Mouse (Mus musculus) right cerebral cortex, postnatal 10 days (tissue): Measurements from ENCODE around the gene Bcl11b.

Experiments used
- DNase-seq, 2 experiments: peaks; one replicate each; pipeline ENCODE4 v3.0.0; 2021; ENCODE audit warnings: low spot score in 2 of 2

Gene Bcl11b

GRCm38 (mm10) chr12:107890326-107890725 lies 113.1 kb downstream of the Bcl11b start:
- DNase-seq = peak in 1 of 2 experiments; percentile 9

GRCm38 (mm10) chr12:107889841-107890240 lies 113.6 kb downstream of the Bcl11b start:
- DNase-seq = peak in 1 of 2 experiments; percentile 16

GRCm38 (mm10) chr12:107888646-107889045 lies 114.8 kb downstream of the Bcl11b start:
- peak in 1 of 2 experiments; percentile 24 for DNase-seq

- DNase-seq = peak in 1 of 2 experiments; percentile 13
These were observed 115.4 kb downstream of the Bcl11b start for GRCm38 (mm10) chr12:107888049-107888448.

- DNase-seq = peak in 1 of 2 experiments; percentile 11
These were observed 115.8 kb downstream of the Bcl11b start for GRCm38 (mm10) chr12:107887621-107888020.

- DNase-seq = no peak
These were observed 118.9 kb downstream of the Bcl11b start for GRCm38 (mm10) chr12:107884330-107885065.

GRCm38 (mm10) chr12:107881726-107882125 lies 121.7 kb downstream of the Bcl11b start:
- no peak for DNase-seq

GRCm38 (mm10) chr12:107880748-107881147 lies 122.7 kb downstream of the Bcl11b start:
- DNase-seq = no peak

- DNase-seq = no peak
These were observed 124.2 kb downstream of the Bcl11b start for GRCm38 (mm10) chr12:107879114-107879777.

GRCm38 (mm10) chr12:107876237-107876636 lies 127.2 kb downstream of the Bcl11b start:
- no peak for DNase-seq

GRCm38 (mm10) chr12:107874467-107875142 lies 128.8 kb downstream of the Bcl11b start:
- no peak for DNase-seq

GRCm38 (mm10) chr12:107869526-107870050 lies 133.8 kb downstream of the Bcl11b start:
- DNase-seq = no peak

- no peak for DNase-seq
These were observed 135.1 kb downstream of the Bcl11b start for GRCm38 (mm10) chr12:107868291-107868690.
